Mouse (Mus musculus) 3T3-L1 (cell line): ENCODE measurements at regions not wholly inside any gene's neighbourhood (a gene's known extent, or its start where the extent isn't known, plus 50 kb on each side); places are given as distances from the start of the nearest gene placed in this dataset.
A peak's percentile ranks its signal among the peaks of the same experiment; 100 is the strongest.

ENCODE experiments used
- DNase-seq: peaks from one replicate; pipeline ENCODE4 v3.0.0-alpha.2; 2015; ENCODE audit warnings: low read depth, low spot score

DNA sequence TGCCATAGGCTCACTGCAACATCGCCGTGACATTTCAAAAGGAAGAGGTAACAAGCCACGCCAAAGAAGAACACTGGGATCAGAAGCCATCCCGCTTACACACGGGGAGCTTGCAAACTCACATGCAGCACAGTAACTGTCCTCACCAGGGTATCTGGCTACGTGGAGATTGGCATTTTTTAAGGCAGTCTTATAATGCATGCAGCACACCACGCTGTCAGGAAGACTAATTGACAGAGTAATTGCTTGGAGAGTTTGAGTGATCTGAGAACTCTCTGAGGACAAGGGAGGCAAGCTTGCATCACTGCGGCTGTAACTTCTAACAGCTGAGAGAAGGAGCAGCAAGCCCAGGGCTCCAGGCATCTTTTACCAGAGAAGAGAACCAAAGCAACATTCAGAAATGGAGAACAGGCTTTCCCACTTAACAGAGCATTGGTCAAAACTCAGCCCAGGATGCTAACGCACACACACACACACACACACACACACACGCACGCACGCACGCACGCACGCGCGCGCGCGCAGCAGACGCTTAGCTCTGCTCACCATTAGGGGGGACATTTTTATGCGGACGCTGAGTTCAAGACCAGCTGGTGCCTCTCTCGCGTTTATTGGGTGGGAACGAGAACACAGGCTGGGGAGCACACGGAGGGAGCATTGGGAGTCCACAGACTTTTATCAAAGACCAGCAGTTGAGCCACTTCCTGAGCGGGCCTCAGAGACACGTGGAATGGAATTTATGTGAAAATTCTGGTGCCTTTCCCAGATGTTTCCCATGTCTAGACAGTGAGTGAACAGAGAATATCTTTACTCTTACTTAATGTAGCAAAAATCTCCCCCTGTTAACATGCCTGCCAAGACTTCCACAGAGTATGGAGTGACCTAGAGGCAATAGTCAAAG is 66.6 kb downstream of the 1700129C05Rik start:
- peak; percentile 50 for DNase-seq

DNA sequence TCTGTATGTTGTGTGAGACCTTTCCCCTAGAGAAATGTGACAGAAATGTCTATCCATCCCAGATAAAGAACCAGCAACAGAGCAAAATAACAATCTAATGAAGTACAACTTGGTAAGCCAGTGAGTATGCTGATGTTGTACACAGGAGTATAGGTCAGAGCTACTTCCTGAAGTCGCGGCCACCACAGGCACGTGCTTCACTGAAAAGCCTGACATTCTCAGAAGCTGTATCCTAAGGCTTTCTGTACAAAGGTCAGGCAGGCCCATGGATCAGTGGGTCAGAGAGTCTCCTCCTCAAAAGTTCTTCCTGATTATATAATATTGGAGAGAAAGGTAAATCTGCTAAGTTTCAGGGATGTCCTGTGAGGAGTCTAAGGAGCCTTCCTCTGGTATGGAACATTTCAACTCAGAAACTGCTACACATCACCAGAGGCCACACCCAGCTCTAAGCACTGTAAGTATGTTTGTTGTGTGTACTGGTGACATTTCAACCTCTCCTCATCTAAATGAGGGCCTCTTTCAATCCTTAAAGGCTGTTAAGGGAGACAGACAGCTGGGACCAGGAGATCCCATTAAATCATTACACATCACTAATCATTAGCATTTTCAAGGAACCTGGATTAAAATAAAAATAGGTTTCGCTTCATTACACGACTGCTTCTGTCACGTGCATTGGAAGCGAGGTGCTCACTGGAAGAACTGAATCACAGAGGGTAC is 70.2 kb downstream of the 1700129C05Rik start:
- DNase-seq, result no peak

DNA sequence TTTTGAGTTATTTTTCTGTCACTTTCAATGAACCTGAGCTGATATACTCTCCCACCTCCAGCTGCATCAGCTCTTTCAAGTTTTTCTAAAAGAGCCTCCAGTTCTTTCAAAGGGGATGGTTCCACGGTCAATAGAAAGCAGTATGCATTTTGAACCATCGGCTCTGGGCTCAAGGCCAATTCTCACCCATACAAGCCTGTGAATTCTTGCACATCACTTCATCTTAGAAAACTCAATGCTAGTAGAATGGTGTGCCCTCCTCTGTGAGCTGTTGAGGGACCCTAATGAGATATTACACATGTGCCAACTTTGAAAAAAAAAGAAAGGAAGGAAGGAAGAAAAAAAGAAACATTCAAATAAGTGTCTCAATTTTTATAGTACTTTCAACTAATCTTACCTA is 72.6 kb downstream of the 1700129C05Rik start:
- no peak for DNase-seq

DNA sequence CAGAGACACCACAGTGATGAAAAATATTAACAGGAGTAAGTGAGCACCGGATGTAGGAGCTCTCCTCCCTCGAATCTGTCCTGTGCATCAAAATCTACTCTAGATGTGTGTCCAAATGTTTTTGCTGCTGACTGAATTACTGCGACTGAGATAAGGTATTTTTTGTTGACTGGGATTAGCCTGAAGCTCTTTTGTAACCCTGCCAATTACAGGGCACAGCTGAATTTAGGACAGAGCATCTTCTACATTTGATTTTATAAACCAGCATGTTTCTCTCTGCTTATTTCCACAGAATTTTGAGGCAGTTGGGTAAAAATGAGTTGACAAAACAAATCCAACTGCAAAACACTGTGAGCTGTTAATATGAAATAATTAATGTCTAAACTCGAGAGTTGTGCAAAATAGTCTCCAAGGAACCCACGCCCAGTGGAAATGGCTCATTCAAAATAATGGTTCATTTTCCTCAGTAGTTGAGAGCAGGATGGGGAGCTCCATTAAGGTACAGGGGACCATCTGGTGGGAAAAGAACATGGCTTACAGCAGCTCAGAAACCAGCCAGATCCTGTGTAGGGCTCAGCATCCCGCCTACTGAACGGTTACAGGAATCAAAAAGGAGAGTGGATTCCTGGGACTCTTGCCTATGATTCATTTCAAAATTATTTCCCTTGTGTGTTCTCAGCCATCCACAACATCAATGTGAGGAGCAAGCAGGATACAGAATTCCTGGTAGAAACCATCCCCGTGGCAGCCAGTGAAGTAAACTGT is 76.1 kb downstream of the 1700129C05Rik start:
- DNase-seq, result peak; percentile 86

DNA sequence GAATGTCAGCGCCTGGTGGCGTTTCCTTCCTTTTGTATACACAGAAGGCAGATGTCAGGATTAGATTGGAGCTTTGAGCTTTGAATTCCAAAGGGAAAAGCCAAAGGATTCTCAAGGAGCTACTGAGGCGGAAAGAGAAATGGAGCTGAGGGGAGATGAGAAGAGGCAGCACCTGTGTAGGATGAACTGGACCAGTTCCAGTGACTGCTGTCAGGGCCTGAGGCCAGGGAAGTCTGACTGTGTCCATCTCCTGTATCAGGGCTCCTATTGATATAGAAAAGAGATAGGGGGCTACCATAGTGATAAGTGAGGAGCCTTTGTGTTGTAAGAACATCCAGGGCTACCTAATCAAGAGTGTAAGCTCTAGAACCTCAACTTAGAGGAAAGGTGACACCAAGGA is 79.5 kb downstream of the 1700129C05Rik start:
- DNase-seq, result no peak

DNA sequence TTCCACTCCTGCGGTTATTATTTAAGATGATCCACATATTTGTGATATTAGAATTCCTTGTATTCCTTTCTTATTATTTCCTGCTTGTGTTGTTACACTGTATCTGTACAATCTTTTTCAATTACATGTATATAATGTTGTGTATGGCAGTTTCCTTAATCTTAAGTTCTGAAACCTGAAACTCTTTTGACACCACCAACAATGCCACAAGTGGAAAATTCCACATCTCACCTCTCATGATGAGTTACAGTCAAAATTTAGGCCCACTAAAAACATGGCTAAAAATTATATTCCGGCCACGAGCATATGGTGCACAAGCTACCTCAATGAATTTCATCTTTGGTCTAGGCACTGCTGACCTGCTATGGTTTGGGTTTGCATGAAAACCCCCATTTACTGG is 85.9 kb downstream of the 1700129C05Rik start:
- no peak for DNase-seq

DNA sequence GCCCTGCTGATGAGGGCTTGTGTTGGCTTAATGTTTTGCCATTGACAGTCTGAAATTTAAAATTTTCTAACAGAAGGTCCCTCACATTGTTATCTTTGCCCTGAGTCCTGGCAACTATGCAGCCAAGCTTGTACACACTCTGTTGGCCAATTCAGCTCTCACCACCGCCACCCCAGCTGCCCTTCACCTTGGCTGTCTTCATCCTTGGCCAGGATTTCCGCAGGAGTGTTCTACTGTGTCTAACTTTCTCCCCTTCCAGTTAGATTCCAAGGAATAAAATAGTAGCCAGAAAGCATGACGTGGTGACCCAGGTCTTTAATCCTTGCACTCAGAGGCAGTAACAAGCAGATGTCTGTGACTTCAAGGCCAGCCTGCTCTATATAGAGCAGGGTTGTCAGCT is 87.4 kb downstream of the 1700129C05Rik start:
- DNase-seq, result no peak

DNA sequence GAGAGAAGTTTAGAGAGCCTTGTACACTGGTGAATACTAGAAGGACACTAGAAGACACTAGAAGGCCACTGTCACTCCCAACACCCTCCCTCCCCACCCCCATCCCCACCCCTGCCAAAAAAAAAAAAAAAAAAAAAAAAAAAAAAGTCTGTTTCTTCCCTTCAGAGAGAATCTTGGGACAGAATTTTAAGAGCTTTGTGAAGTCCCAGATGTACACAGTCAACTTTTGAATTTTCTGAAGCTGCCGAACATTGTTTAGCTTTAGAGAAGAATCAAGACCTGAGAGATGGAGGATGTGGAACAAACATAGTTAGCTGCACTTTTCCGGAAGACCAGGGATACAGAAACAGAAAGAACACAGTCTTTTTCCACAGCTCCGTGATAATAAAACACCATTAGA is 90.3 kb downstream of the 1700129C05Rik start:
- DNase-seq, result no peak

DNA sequence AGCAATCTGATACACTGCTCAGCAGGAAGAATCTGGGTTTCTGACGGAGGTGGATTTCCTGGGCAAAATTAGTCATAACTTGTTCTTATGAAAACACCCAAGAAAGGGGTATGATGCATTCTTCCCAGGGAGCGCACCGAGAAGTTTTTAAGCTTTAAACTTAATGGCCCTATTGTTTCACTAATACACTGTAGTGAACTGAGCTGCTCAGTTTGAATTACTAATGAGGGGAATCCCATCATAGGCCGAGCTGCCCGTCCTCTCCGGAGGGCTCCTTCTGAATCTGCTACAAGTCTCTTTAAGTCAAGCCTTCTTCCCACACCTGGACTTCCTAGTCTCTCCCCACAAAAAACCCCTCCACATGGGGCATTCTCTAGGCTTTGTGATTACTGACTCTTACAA is 91.2 kb downstream of the 1700129C05Rik start:
- DNase-seq, result peak; percentile 58

DNA sequence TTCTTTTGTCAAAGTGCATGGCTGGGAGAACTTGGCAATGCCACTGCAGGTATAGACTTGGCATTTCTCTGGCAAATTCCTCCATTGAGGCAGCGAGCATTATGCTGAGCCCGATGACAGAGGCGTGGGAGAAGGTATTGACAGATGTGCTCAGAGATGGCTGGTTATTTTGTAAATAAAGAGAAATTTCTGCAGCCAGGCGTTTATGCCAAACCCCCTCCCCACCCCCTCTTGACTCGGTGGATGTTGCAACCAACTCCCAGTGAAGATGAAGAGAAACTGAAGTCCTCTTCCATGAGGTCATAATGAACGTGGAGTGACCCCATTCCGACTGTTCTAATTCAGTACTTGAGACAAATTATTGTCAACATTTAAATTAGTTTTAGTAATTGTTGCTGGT is 97.0 kb downstream of the 1700129C05Rik start:
- DNase-seq, result no peak

DNA sequence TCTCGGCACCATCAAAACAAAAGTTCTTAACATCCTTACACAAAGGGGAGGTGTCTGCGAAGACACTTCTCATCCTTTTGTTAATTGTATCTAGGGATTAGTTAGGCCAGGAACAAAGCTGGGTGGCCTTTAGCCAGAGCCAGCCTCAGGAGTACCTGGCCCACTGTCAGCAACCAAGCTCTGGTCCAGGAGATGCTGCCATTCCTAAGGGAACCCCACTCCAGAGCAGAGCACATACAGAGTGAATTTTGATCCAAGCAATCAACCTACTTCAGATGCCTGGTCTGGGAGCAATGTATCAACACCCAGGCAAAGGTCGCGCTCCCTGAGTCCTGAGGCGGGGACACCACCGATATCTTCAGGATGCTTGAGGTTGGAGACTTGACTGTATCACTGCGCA is 97.5 kb downstream of the 1700129C05Rik start:
- DNase-seq, result no peak

DNA sequence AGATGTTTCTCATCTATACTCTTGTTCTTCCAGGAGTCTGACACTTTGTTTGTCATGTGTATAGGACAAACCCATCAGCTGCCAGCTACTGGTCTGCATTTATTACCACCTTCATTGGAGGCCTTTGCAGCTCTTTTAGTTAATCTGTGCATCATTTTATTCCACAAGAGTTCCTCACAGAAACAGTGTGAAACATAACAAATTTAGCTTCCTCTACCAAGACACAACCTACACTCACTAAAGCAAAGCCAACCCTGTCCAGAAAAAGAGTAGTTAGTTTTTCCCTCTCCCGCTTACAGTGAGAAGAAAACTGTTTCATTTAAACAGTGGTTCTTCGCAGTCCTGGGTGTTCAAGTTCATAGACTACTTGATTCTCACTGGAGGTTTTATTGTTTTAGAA is 100.5 kb downstream of the 1700129C05Rik start:
- no peak for DNase-seq

DNA sequence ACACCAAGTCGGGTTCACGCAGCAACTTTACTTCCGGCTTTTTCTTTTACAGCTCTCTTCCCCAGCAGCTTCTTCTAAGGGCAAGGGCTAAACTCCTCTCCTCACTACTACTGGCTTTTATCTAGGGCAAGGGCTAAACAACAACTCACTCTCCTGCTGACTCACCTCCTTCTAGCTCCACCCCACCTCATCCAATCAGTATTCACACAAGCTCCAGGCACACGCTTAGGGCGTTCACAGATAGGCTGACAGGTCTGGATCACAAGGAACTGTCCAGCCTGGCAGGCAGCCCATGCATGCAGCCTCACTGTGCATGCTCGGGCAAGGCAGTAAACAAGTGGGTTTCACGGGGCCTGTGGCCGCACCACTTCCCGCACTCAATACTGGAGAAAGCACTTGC is 116.9 kb downstream of the 1700129C05Rik start:
- peak; percentile 24 for DNase-seq

DNA sequence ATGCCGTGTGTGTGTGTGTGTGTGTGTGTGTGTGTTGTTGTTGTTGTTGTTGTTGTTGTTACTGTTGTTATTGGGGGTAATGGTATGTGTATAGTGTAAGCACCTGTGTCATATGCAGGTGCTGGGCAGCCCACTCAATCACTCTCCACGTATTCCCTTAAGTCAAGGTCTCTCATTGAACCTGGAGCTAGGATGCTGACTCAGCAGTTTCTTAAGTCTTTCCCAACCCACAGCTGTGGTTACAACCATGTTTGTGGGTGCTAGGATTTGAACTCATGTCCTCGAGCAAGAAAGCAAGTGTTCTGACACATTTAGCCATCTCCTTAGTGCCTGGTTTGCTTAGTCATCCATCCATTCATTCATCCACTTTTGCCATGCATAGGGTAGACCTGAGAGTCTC is 133.2 kb downstream of the 1700129C05Rik start:
- no peak for DNase-seq

DNA sequence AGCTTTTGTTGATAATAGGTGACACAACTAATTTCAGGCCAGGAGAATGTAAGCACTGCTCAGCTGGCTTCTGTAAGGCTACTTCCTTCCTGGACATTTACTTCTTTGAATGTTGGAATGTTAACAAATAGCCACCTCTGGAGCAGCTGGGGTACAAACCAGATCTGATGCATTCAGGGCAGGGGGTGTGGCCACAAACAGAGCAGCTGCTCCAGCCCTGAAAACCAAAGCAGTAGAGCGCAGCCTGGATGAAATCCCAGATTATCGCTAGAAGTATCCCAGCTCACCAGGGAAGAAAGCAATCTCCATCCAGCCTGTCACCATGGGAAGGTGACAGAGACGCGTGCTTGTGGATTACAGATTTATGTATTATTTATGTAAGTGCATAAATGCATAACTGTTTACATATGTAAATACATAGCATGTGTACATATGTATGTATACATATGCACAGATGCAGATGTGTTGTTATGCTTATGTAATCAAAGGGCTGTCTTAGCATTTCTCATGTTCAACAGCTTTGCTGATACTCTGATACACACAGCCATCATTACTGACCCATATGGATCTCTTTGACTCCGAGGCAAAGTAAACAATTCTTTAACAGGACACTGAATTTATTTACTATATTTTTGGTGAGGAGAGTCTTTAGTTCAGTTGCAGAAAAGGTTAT is 143.5 kb downstream of the 1700129C05Rik start:
- no peak for DNase-seq

DNA sequence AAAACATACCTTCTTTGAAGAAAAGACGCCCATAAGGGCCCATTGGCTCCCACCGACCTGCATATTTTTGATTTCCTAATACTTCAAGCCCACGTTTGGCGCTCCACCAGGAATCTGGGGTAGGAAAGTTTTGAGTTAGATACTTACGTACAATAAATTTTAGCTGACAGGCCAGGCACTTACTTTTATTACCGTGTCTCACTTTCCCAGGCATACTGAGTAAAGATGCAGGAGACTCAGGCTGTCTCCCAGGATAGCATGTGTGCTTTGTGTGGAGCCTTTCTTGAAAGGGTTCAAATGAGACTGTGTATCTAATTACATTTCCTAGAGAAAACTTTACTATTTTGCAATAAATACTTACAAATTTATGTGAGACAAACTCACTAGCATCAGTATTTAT is 147.7 kb downstream of the 1700129C05Rik start:
- DNase-seq, result no peak

DNA sequence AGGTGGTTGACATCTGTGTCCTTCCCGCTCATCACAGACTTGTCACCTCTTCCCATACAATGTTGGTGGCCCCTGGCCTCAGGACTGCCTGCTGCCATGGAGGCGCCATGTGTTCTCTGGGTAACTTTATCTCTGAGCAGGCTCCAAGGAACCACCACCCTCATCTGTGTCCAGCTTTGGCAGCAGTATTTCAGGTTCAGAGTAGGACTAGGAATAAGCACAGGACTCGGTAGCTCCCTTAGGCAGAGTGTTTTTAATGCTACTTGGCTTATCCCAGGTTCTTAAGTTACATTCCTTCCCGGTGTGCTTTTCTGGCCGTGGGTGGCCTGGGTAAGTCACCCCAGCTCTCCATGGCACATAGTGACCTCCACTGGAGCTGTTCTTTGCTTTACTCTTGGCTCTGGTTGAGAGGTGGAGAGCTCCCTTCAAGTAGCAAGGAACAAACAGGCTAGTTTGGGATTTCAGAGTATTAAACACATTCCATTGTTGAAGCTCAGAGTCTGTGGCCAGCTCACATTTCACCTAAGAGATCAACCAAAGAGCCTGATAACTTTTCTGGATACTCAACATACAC is 153.0 kb downstream of the 1700129C05Rik start:
- no peak for DNase-seq

DNA sequence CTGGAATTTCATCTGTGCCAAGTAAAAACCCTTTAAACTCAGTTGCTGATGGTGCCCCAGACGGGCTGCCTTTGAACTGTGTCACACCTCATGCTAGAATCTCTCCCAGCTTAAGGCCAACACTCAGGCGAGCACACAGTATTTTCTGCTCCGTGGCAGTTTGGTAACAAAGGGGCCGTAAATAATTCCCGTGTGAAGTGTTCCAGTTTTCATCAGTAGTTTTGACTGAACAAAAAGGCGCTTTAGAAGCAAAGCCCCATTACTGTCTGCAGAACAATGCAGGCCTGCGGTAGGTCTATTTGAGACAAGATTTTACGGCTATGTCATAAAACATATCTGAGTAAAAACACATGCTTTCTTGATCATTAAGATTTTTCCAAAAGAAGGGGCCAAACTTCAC is 155.0 kb downstream of the 1700129C05Rik start:
- no peak for DNase-seq

DNA sequence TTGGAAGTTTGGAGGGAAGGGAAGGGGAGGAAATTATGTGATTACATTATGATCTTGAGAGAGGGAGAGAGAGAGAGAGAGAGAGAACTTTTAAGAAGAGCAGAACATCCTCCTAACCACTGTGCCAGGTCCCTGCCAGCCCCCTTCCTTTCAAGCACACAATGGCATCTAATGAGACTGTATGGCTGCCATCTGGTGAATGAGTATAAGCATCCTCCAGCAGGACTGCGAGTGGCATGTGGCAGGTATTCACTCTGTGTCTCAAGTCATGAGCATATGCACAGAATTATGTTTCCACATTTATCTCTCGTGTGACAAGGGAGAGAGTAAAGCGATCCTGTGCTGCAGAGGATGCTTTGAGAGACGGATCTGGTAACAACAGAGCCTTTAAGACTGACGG is 156.9 kb downstream of the 1700129C05Rik start:
- DNase-seq, result no peak

DNA sequence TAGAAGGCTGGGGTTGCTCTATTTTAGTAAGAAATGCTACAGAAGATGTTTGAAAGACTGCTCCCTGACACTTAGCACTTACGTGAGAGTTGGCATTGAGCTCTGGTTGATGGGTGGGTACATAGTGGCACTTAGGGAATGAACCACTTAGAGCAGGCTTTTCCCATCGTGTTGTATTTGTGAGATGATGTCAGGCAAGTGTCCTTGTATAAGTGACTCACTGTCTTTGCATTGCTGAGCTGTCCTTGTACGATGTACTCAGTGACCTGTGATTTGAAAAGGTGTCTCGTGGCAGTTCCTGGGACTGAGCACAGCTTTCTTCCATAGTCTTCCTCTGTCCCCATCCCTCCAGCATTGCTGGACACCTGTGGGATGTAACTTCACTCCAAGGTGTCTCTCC is 165.9 kb downstream of the 1700129C05Rik start:
- DNase-seq, result no peak

DNA sequence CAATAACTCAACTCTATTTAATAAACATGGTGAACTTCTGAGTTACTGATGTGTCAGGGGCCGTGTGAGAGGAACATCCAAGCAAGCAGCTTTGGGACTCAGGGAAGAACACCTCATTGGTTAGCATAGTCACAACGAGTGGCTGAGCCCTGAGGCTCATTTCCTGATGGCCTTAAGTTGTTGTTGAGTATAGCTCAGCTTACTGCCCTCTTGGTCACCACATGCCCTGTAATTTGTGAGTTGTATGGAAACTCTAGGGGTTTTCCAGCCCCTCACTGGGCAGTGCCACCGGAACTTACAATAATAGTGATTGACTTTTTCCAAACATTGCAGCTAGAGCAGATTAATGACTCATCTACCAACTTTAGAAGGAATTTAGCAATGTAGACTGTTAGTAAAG is 173.4 kb downstream of the 1700129C05Rik start:
- DNase-seq, result no peak
